Mouse (Mus musculus): Measurements from ENCODE around the gene Atg2a.

GRCm38 (mm10) chr19:6264200-6264599, 22.7 kb downstream of the Atg2a start:
- no peak for TF ChIP-seq CTCF (conservative IDR thresholded peaks at IDR 0.05; ENCODE audit: insufficient read depth, insufficient read length, low read depth, low read length)
- TF ChIP-seq POLR2A (IDR thresholded peaks at IDR 0.05; ENCODE audit: low read depth, low read length) = no peak

All from kidney, adult 2 months (tissue).